Mouse (Mus musculus): ENCODE results near the gene Cd82. TPM values are rescaled to one million over a fixed set of nuclear protein-coding genes. Genes with fewer than 3 reads are reported as not detected.

Cd82 gene
- polyA plus RNA-seq, 1 experiment from 2014 or later = 22.1 TPM

GRCm38 (mm10) chr2:93390170-93390926 lies 72.6 kb downstream of the Cd82 start:
- H3K4me1 ChIP-seq = peaks cover 23% of the 10 kb centered on the region
- ATAC-seq (replicated peaks) = peak; percentile 67
- no peaks in the 10 kb centered on the region for H3K27me3 ChIP-seq (replicated peaks)
- peak overlapping the region; percentile 7; the same call in 1 of the 2 replicates for H3K4me2 ChIP-seq
- H3K9ac ChIP-seq = no peak overlapping the region
- H3K4me3 ChIP-seq = no peak overlapping the region
- no peaks in the 10 kb centered on the region for H3K9me3 ChIP-seq
- peak overlapping the region; percentile 51 for H3K27ac ChIP-seq
- 18% methylated on average over 11 of the region's 11 CpGs for WGBS
- no peaks in the 10 kb centered on the region for H3K36me3 ChIP-seq (replicated peaks)

DNA sequence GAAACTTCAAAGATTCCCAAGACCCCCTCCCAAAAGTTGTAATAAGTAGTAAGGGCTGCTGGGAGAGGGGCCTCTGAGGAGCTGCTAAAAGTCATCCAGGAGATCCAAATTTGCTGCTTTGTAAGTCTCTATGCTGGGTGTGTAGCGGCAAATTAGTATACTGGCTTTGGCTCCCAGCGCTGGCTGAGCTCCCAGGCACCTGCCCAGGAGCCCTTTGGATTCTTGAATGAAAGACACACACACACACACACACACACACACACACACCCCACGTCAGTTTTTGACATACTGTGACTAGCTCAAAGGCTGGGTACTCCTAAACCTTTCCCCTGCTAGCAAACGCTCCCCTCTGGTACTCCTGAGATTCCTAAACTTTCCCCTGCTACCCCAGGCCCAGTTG lies 76.0 kb downstream of the Cd82 start:
- Histone ChIP-seq H3K4me2 (no peak overlapping the region), H3K4me1 (peaks cover 23% of the 10 kb centered on the region), H3K4me3 (no peak overlapping the region), H3K36me3 (replicated peaks) (no peaks in the 10 kb centered on the region), H3K9ac (no peak overlapping the region), H3K27ac (no peak overlapping the region), H3K27me3 (replicated peaks) (no peaks in the 10 kb centered on the region), H3K9me3 (no peaks in the 10 kb centered on the region)
- 62% methylated on average over 4 of the region's 4 CpGs for WGBS
- no peak for ATAC-seq (replicated peaks)

GRCm38 (mm10) chr2:93383831-93384230 lies 79.1 kb downstream of the Cd82 start:
- no peaks in the 10 kb centered on the region for H3K36me3 ChIP-seq (replicated peaks)

GRCm38 (mm10) chr2:93380680-93381089 lies 82.3 kb downstream of the Cd82 start:
- Histone ChIP-seq H3K27me3 (replicated peaks) (no peaks in the 10 kb centered on the region), H3K9ac (no peak overlapping the region), H3K4me1 (peaks cover 10% of the 10 kb centered on the region; the same call in 1 of the 2 replicates), H3K9me3 (no peaks in the 10 kb centered on the region), H3K36me3 (replicated peaks) (no peaks in the 10 kb centered on the region), H3K4me2 (no peak overlapping the region), H3K27ac (no peak overlapping the region), H3K4me3 (no peak overlapping the region)
- WGBS = 36% methylated on average over 2 of the region's 2 CpGs
- ATAC-seq (replicated peaks) = no peak

More at GRCm38 (mm10) chr2:93383831-93384230, 79.1 kb downstream of the Cd82 start:
- no peak for ATAC-seq (replicated peaks)
- Histone ChIP-seq H3K27me3 (replicated peaks) (no peaks in the 10 kb centered on the region), H3K27ac (no peak overlapping the region), H3K4me2 (no peak overlapping the region), H3K9ac (no peak overlapping the region), H3K4me1 (no peaks in the 10 kb centered on the region), H3K9me3 (no peaks in the 10 kb centered on the region), H3K4me3 (no peak overlapping the region)
- 71% methylated on average over 5 of the region's 5 CpGs for WGBS

- Histone ChIP-seq H3K9ac (no peak overlapping the region), H3K4me3 (no peak overlapping the region), H3K36me3 (replicated peaks) (no peaks in the 10 kb centered on the region), H3K4me2 (peak overlapping the region; percentile 7; the same call in 1 of the 2 replicates), H3K9me3 (no peaks in the 10 kb centered on the region), H3K4me1 (peaks cover 10% of the 10 kb centered on the region; the same call in 1 of the 2 replicates), H3K27ac (peak overlapping the region; percentile 31), H3K27me3 (replicated peaks) (no peaks in the 10 kb centered on the region)
- 47% methylated on average over 15 of the region's 15 CpGs for whole genome bisulfite sequencing
- 0 out of 2 replicates have a peak, but pooled peaks have one; percentile 27 for ATAC-seq (replicated peaks)
Measured at GRCm38 (mm10) chr2:93377797-93378196, 85.1 kb downstream of the Cd82 start.

DNA sequence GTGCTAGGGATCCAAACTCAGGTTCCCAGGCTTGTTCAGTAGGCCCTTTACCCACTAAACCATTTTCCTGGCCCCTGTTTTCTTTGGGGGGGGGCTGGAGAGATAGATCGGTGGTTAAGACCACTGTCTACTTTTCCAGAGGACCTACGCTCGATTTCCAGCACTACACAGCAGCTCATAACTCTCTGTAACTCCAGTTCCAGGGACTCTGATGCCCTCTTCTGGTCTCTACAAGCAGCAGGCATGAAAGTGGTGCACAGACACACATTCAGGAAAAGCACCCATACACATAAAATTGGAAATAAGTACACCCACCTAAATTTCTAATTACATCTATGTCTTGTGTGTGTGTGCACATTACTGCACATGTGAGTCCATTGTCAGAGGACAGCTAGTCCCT lies 85.8 kb downstream of the Cd82 start:
- Histone ChIP-seq H3K27me3 (replicated peaks) (no peaks in the 10 kb centered on the region), H3K9me3 (no peaks in the 10 kb centered on the region), H3K4me1 (peaks cover 10% of the 10 kb centered on the region; the same call in 1 of the 2 replicates), H3K4me3 (no peak overlapping the region), H3K4me2 (no peak overlapping the region), H3K36me3 (replicated peaks) (no peaks in the 10 kb centered on the region), H3K27ac (no peak overlapping the region), H3K9ac (no peak overlapping the region)
- ATAC-seq (replicated peaks) = no peak
- WGBS = 95% methylated on average over 3 of the region's 3 CpGs

DNA sequence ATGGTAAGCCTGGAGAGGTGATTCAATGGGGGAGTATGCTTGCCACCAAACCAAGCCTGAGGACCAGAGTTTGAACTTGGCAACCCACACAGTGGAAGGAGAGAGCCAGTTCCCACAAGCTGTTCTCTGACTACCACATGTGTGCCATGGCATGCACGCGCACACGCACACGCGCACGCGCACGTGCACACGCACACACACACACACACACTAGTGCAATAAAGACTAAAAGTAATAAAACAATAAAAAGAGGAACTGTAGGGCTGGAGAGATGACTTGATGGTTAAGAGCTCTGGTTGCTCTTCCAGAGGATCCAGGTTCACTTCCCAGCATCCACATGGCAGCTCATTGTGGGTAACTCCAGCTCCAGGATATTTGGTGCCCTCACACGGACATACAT lies 90.1 kb downstream of the Cd82 start:
- Histone ChIP-seq H3K4me1 (peaks cover 11% of the 10 kb centered on the region), H3K9ac (no peak overlapping the region), H3K27ac (no peak overlapping the region), H3K36me3 (replicated peaks) (no peaks in the 10 kb centered on the region), H3K4me2 (no peak overlapping the region), H3K9me3 (no peaks in the 10 kb centered on the region), H3K27me3 (replicated peaks) (no peaks in the 10 kb centered on the region), H3K4me3 (no peak overlapping the region)
- ATAC-seq (replicated peaks) = no peak
- WGBS = 93% methylated on average over 10 of the region's 10 CpGs

DNA sequence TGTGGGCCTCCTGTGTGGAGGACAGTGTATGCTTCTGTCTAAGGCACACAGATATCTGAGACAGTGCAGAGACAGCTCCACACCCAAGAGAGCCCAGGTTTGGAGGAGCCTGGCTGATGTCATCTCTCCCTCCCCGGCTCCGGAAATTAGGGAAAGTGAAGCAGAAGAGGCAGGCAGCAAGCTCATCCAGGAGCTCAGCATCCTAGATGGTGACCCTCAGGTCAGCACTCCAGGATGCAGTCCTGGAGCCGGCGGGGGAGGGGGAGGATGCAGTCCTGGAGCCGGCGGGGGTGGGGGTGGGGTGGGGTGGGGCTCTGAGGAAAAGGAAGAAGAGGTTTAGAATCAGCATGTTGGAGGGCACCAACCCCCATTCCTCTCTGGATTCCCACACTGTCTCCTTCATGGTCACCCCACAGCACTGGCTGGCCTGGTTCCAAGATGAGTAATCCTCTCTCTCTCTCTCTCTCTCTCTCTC lies 90.8 kb downstream of the Cd82 start:
- Histone ChIP-seq H3K27me3 (replicated peaks) (no peaks in the 10 kb centered on the region), H3K9me3 (no peaks in the 10 kb centered on the region), H3K27ac (no peak overlapping the region), H3K9ac (no peak overlapping the region), H3K4me1 (peaks cover 13% of the 10 kb centered on the region), H3K36me3 (replicated peaks) (no peaks in the 10 kb centered on the region), H3K4me2 (no peak overlapping the region), H3K4me3 (no peak overlapping the region)
- 32% methylated on average over 3 of the region's 6 CpGs for WGBS
- ATAC-seq (replicated peaks) = no peak

Small RNA genes lying within 50 kb of the gene (microRNA-seq; reads per million reads assigned to microRNA genes)
- gene Mir7001 = not detected

Other genes with a start within 250 kb of the Cd82 start
- gene Tspan18, start 128.6 kb downstream of the Cd82 start, polyA plus RNA-seq (2015; fragmentation: Nextera tagmentation; extraction: Ambion mirVana) = 20.1 and 22.6 TPM in 2 replicates
- gene Gm10803, start 97.4 kb upstream of the Cd82 start, polyA plus RNA-seq (2015; fragmentation: Nextera tagmentation; extraction: Ambion mirVana) = not detected in 2 replicates
- 0.84 and 1.0 TPM in 2 replicates for gene Alx4, start 179.2 kb upstream of the Cd82 start, polyA plus RNA-seq (2015; fragmentation: Nextera tagmentation; extraction: Ambion mirVana)